Mouse (Mus musculus) embryonic facial prominence, embryonic 15.5 days (tissue): ENCODE results near the gene Hist3h2ba. TPM values are rescaled to one million over a fixed set of nuclear protein-coding genes. Genes with fewer than 3 reads are reported as not detected.
A peak's percentile ranks its signal among the peaks of the same experiment; 100 is the strongest.

Source experiments
- ATAC-seq: fragments of 200-750 bp; cut with Nextera tagmentation; 2 replicates; pipeline ENCODE4 v1.8.0; 2017; ENCODE audit warnings: low read depth, moderate TSS enrichment; ENCODE audit not compliant: insufficient number of reproducible peaks, low FRiP score, low TSS enrichment
- H3K27ac ChIP-seq: fragments of 300-500 bp; sonication (generic); replicated peaks from 2 replicates; pipeline ENCODE4 v1.5.1; 2015; ENCODE audit warnings: mild to moderate bottlenecking, inconsistent platforms
- H3K27me3 ChIP-seq: fragments of 300-500 bp; sonication (generic); 2 replicates; pipeline ENCODE4 v1.6.1; 2015; ENCODE audit warnings: inconsistent platforms
- H3K36me3 ChIP-seq: fragments of 300-500 bp; sonication (generic); 2 replicates; pipeline ENCODE4 v1.6.1; 2015; ENCODE audit warnings: mild to moderate bottlenecking, inconsistent platforms
- H3K4me1 ChIP-seq: fragments of 300-500 bp; sonication (generic); 2 replicates; pipeline ENCODE4 v1.6.1; 2015; ENCODE audit warnings: inconsistent platforms
- H3K4me2 ChIP-seq: fragments of 300-500 bp; sonication (generic); replicated peaks from 2 replicates; pipeline ENCODE4 v1.6.1; 2015; ENCODE audit warnings: mild to moderate bottlenecking, inconsistent platforms
- H3K4me3 ChIP-seq: fragments of 300-500 bp; sonication (generic); replicated peaks from 2 replicates; pipeline ENCODE4 v1.5.1; 2015; ENCODE audit warnings: mild to moderate bottlenecking, inconsistent platforms
- H3K9ac ChIP-seq: fragments of 300-500 bp; sonication (generic); 2 replicates; pipeline ENCODE4 v1.6.1; 2015; ENCODE audit warnings: inconsistent platforms
- H3K9me3 ChIP-seq: fragments of 300-500 bp; sonication (generic); replicated peaks from 2 replicates; pipeline ENCODE4 v1.6.1; 2016; ENCODE audit warnings: inconsistent platforms
- WGBS: fragments of 180-500 bp; shearing (Covaris S2); methylation state at CpG from one replicate; pipeline ENCODE4 v1.1.7; 2015; 5-methylcytosine and 5-hydroxymethylcytosine counted together
- microRNA-seq: library from miRNA; unstranded; fragments of <30 nt; microRNA quantifications from one replicate; pipeline ENCODE4, GENCODE M21; 2016; ENCODE audit warnings: borderline number of aligned reads
- polyA plus RNA-seq: library from polyadenylated mRNA; unstranded; fragments of >200 nt; fragmentation: Nextera tagmentation; extraction: Ambion mirVana; gene quantifications from 2 replicates; pipeline ENCODE4 v1.2.1, GENCODE M21; 2015

Hist3h2ba gene
- polyA plus RNA-seq, 1 experiment from 2014 or later = 55.8 TPM

- WGBS = 87% methylated on average over 17 of the region's 17 CpGs
- Histone ChIP-seq H3K9ac (no peak overlapping the region), H3K27ac (no peak overlapping the region), H3K27me3 (peaks cover 16% of the 10 kb centered on the region), H3K36me3 (peaks cover 56% of the 10 kb centered on the region), H3K9me3 (no peaks in the 10 kb centered on the region), H3K4me1 (peaks cover 8% of the 10 kb centered on the region), H3K4me3 (no peak overlapping the region), H3K4me2 (no peak overlapping the region)
- no peak for ATAC-seq
Observed at GRCm38 (mm10) chr11:58990141-58990540, 41.4 kb downstream of the Hist3h2ba start.

GRCm38 (mm10) chr11:58990794-58991193, 42.1 kb downstream of the Hist3h2ba start:
- Histone ChIP-seq H3K9me3 (no peaks in the 10 kb centered on the region), H3K4me3 (no peak overlapping the region), H3K4me2 (no peak overlapping the region), H3K4me1 (peaks cover 8% of the 10 kb centered on the region), H3K27ac (no peak overlapping the region), H3K36me3 (peaks cover 50% of the 10 kb centered on the region), H3K9ac (no peak overlapping the region), H3K27me3 (peaks cover 22% of the 10 kb centered on the region)
- WGBS = 75% methylated on average over 9 of the region's 9 CpGs
- ATAC-seq = no peak

GRCm38 (mm10) chr11:58991911-58992310, 43.2 kb downstream of the Hist3h2ba start:
- Histone ChIP-seq H3K27me3 (peaks cover 25% of the 10 kb centered on the region), H3K9me3 (no peaks in the 10 kb centered on the region), H3K9ac (no peak overlapping the region), H3K4me3 (no peak overlapping the region), H3K27ac (no peak overlapping the region), H3K4me2 (no peak overlapping the region), H3K36me3 (peaks cover 39% of the 10 kb centered on the region), H3K4me1 (peaks cover 8% of the 10 kb centered on the region)
- no peak for ATAC-seq
- WGBS = 78% methylated on average over 3 of the region's 3 CpGs

- no peak overlapping the region for H3K9ac ChIP-seq
- H3K4me3 ChIP-seq = no peak overlapping the region
- WGBS = 77% methylated on average over 6 of the region's 6 CpGs
- no peak for ATAC-seq
- no peak overlapping the region for H3K4me2 ChIP-seq
- H3K9me3 ChIP-seq = no peaks in the 10 kb centered on the region
- H3K4me1 ChIP-seq = peaks cover 8% of the 10 kb centered on the region
- no peak overlapping the region for H3K27ac ChIP-seq
- peaks cover 27% of the 10 kb centered on the region for H3K36me3 ChIP-seq
- peaks cover 25% of the 10 kb centered on the region for H3K27me3 ChIP-seq
Observed at GRCm38 (mm10) chr11:58993091-58993670, 44.5 kb downstream of the Hist3h2ba start.

GRCm38 (mm10) chr11:58994337-58994826, 45.7 kb downstream of the Hist3h2ba start:
- ATAC-seq = peak; percentile 62
- Histone ChIP-seq H3K27ac (no peak overlapping the region), H3K4me3 (peak overlapping the region; percentile 35), H3K9ac (no peak overlapping the region), H3K36me3 (peaks cover 16% of the 10 kb centered on the region), H3K4me1 (peaks cover 8% of the 10 kb centered on the region), H3K9me3 (no peaks in the 10 kb centered on the region), H3K4me2 (peak overlapping the region; percentile 61), H3K27me3 (peaks cover 25% of the 10 kb centered on the region)
- 2% methylated on average over 35 of the region's 35 CpGs for WGBS

- H3K9me3 ChIP-seq = no peaks in the 10 kb centered on the region
- H3K36me3 ChIP-seq = peaks cover 8% of the 10 kb centered on the region
- no peak overlapping the region for H3K4me3 ChIP-seq
- WGBS = 76% methylated on average over 9 of the region's 9 CpGs
- peaks cover 25% of the 10 kb centered on the region for H3K27me3 ChIP-seq
- H3K4me2 ChIP-seq = no peak overlapping the region
- no peak overlapping the region for H3K27ac ChIP-seq
- ATAC-seq = no peak
- peaks cover 8% of the 10 kb centered on the region for H3K4me1 ChIP-seq
- no peak overlapping the region for H3K9ac ChIP-seq
Observed at GRCm38 (mm10) chr11:58995061-58995806, 46.5 kb downstream of the Hist3h2ba start.

- Histone ChIP-seq H3K27ac (no peak overlapping the region), H3K9ac (no peak overlapping the region), H3K4me2 (no peak overlapping the region), H3K27me3 (peaks cover 25% of the 10 kb centered on the region), H3K4me1 (peaks cover 8% of the 10 kb centered on the region), H3K9me3 (no peaks in the 10 kb centered on the region), H3K36me3 (peaks cover 2% of the 10 kb centered on the region; the same call in 1 of the 2 replicates), H3K4me3 (no peak overlapping the region)
- ATAC-seq = no peak
- 48% methylated on average over 12 of the region's 12 CpGs for WGBS
Observed at GRCm38 (mm10) chr11:58995807-58996370, 47.2 kb downstream of the Hist3h2ba start.

GRCm38 (mm10) chr11:58997541-58997940, 48.8 kb downstream of the Hist3h2ba start:
- H3K4me2 ChIP-seq = no peak overlapping the region
- no peak overlapping the region for H3K27ac ChIP-seq
- H3K9ac ChIP-seq = no peak overlapping the region
- WGBS = 79% methylated on average over 5 of the region's 5 CpGs
- peaks cover 25% of the 10 kb centered on the region for H3K27me3 ChIP-seq
- ATAC-seq = no peak
- no peak overlapping the region for H3K4me3 ChIP-seq
- H3K9me3 ChIP-seq = no peaks in the 10 kb centered on the region
- H3K4me1 ChIP-seq = peaks cover 8% of the 10 kb centered on the region
- H3K36me3 ChIP-seq = no peaks in the 10 kb centered on the region

Small RNAs within 50 kb of the gene (microRNA-seq; reads per million reads assigned to microRNA genes)
- not detected for gene Gm44313

Other genes starting within 250 kb of the Hist3h2ba start
- gene Olfr319, start 249.8 kb upstream of the Hist3h2ba start, polyA plus RNA-seq = not detected in 2 replicates
- gene Olfr318, start 224.9 kb upstream of the Hist3h2ba start, polyA plus RNA-seq = not detected in 2 replicates
- 0.11 TPM in 1 of 2 replicates, not detected in the other for gene Olfr317, start 209.7 kb upstream of the Hist3h2ba start, polyA plus RNA-seq
- 0.16 TPM in 1 of 2 replicates, not detected in the other for gene Olfr316, start 196.2 kb upstream of the Hist3h2ba start, polyA plus RNA-seq
- not detected in 2 replicates for gene Olfr315, start 175.7 kb upstream of the Hist3h2ba start, polyA plus RNA-seq
- gene Olfr314, start 166.0 kb upstream of the Hist3h2ba start, polyA plus RNA-seq = not detected in 2 replicates
- 8.8 and 13.1 TPM in 2 replicates for gene Fam183b, start 147.0 kb upstream of the Hist3h2ba start, polyA plus RNA-seq
- gene Olfr313, start 133.9 kb upstream of the Hist3h2ba start, polyA plus RNA-seq = 0.08 TPM in 1 of 2 replicates, not detected in the other
- gene Olfr312, start 119.7 kb upstream of the Hist3h2ba start, polyA plus RNA-seq = not detected in 2 replicates
- not detected in 2 replicates for gene Olfr311, start 109.7 kb upstream of the Hist3h2ba start, polyA plus RNA-seq
- gene Gm12258, start 101.8 kb upstream of the Hist3h2ba start, polyA plus RNA-seq = 7.3 and 10.0 TPM in 2 replicates
- gene 2810021J22Rik, start 81.7 kb upstream of the Hist3h2ba start, polyA plus RNA-seq = 7.1 and 7.2 TPM in 2 replicates
- gene Zfp39, start 44.7 kb upstream of the Hist3h2ba start, polyA plus RNA-seq = 6.7 and 8.0 TPM in 2 replicates
- not detected in 2 replicates for gene Btnl10, start 31.0 kb upstream of the Hist3h2ba start, polyA plus RNA-seq
- 243 and 249 TPM in 2 replicates for gene Rnf187, start 10.0 kb upstream of the Hist3h2ba start, polyA plus RNA-seq
- 37.0 and 38.3 TPM in 2 replicates for gene Hist3h2a, start 5.8 kb downstream of the Hist3h2ba start, polyA plus RNA-seq
- 0.42 and 0.59 TPM in 2 replicates for gene Trim17, start 5.8 kb downstream of the Hist3h2ba start, polyA plus RNA-seq
- gene Trim11, start 29.2 kb downstream of the Hist3h2ba start, polyA plus RNA-seq = 23.3 and 24.1 TPM in 2 replicates
- gene Obscn, start 187.5 kb downstream of the Hist3h2ba start, polyA plus RNA-seq = 2.4 and 3.5 TPM in 2 replicates
- gene Iba57, start 214.8 kb downstream of the Hist3h2ba start, polyA plus RNA-seq = 5.4 and 6.5 TPM in 2 replicates
- 0.52 and 0.74 TPM in 2 replicates for gene Gjc2, start 234.3 kb downstream of the Hist3h2ba start, polyA plus RNA-seq
- gene Guk1, start 243.3 kb downstream of the Hist3h2ba start, polyA plus RNA-seq = 111 and 113 TPM in 2 replicates